Mouse (Mus musculus) gastrocnemius, postnatal 10 days (tissue): ENCODE measurements around the gene Ppef2. TPM values are rescaled to one million over a fixed set of nuclear protein-coding genes. Genes with fewer than 3 reads are reported as not detected.

Experiments used
- DNase-seq: peaks from one replicate; pipeline ENCODE4 v3.0.0; 2021; ENCODE audit warnings: mixed read lengths
- long read RNA-seq, 2 experiments: library from polyadenylated mRNA; stranded (forward); transcript quantifications; one replicate each; pipeline ENCODE4 v2.0.0; 2021
- total RNA-seq, 2 experiments: library from RNA; stranded (reverse); gene quantifications; 2 replicates each; pipeline ENCODE4 v1.2.3; 2021

Gene Ppef2
- total RNA-seq: not detected
- long read RNA-seq, experiment 1: 0 reads
- long read RNA-seq, experiment 2: 0 reads

DNA sequence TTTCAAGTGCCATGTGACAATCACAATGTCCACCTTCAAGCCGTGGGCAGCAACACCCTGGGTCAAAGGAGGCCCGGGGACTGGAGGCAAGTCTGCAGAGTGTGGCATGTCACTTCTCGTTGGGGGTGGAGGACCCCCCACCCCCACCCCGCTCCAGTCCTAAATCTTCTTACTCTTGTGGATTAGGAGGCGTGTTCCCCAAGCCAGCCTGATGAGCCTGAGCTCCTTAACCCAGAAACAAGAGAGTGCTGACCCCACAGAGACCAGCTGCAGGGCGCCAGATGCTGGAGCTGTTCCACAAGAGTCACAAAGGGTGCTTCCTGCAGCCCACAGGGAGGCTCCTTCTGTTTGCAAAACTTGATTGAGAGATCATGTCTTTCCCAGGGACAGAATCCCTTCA lies at the start of gene Ppef2:
Ppef2 (minus strand) TSS at position 61 of the 400 bp plus-strand sequence.
- no peak for DNase-seq

DNA sequence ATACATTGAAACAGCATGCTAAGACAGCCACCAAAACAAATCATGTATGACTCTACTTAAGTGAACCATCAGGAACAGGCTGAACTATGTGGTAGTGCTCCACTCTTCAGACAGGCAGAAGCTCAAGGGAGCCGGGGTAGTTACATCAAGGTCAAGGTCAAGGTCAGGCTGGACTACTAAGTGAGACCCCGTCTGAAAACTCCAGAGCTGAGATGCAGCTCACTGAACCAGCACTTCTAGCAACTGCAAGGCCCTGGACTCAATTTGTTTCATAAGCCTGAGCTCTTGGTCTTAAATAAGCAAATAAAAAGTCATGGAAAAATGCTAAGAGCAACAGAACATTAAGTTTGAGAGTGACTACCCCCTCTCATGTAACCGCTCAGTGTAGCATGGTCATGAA lies 48.2 kb upstream of the Ppef2 start:
- DNase-seq: no peak

DNA sequence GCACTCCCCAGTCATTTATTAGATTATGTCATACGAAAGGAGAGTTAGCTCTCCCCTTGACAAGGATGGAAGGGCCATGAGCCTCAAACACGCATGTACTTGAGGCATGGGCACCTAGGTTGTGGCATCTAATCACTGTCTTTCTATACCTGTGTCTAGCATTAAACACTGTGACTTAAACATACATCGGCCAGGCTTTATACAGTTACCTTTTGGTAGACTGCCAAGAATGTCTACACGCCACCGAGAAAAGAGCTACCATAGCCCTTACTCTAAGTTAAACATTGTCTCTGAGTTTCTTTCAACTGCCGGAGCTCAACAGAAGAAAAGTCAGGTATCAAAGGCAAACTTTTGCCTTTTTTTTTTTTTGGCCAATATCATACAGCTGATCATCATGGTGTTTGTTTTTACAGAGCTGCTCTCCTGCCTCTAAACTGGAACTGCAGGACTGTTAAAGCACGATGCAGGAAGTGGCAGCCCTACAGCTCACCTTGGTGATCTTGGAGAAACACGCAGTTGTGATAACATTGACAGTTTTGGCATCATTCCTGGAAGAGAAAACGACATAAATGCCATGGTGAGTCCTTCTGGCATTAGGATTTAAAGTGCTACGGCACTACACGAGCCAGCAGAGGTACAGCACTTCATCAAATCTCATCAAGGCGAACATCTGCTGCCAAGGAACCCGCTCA lies 46.2 kb upstream of the Ppef2 start:
- no peak for DNase-seq

GRCm38 (mm10) chr5:92294525-92294924 lies 38.4 kb upstream of the Ppef2 start:
- DNase-seq: no peak

- DNase-seq: no peak
These were observed 35.8 kb upstream of the Ppef2 start for GRCm38 (mm10) chr5:92291652-92292414.

DNA sequence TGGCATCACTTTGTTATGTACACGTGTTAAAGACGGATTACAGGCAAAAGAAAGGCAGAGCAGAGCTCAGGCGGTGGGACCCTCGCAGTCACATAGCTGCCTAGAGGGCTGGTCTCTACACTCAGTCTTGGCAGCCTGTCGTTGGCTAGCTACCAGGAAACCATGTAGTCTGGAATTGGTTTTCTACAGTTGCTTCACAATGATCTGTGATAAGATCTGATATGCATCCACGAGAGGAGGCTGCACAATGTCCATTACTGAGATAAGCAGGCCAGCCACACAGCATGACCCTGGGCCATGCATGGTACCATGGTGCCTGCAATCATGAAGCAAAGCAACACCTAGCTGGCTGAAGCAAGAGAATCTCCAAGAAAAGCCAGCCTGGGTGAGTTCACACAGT lies 31.8 kb upstream of the Ppef2 start:
- no peak for DNase-seq

DNA sequence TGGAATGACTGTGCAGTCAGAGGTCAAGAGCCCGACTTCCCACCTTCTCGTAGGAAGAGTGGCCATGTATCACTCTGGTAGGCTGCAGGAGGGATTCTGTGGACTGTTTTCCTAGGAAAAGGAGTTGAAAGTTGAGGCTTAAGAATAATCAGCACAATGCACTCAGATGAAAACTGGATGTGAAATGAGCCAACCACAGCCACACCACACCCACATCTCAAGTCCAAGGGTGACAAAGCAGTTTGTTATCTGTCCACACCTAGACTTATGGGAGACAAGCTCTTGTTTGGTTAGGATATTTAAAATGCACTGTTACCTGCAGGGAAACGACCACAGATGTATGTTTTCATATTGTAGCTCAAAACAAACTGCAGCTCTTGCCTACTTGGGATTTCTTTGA lies 27.0 kb upstream of the Ppef2 start:
- DNase-seq: no peak

GRCm38 (mm10) chr5:92282571-92282970 lies 26.5 kb upstream of the Ppef2 start:
- peak; percentile 47 for DNase-seq

DNA sequence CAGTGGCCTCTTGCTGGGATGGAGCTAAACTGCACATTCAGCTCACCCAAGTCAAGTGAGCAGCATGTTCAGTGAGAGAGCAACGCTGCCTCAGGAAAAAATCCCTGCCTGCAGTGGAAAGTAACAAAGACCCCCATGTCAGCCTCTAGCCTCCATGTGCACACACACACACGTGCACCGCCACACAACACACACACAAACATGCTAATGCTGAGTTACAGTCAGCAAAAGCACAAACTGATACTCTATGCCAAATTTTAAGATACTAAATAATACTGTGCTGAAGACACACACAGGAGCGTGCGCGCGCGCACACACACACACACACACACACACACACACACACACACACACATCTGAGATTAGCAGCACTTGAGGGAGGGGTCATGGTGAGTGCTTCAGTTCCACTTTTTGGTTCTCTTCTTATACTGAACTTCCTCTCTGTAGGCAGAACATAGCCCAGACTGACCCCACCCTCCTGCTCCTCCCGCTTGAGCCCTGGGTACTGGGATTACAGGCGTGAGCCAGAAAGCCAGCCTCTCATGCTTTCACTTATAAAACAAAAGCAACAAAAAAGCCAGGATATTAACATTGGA lies 23.0 kb upstream of the Ppef2 start:
- DNase-seq: no peak

DNA sequence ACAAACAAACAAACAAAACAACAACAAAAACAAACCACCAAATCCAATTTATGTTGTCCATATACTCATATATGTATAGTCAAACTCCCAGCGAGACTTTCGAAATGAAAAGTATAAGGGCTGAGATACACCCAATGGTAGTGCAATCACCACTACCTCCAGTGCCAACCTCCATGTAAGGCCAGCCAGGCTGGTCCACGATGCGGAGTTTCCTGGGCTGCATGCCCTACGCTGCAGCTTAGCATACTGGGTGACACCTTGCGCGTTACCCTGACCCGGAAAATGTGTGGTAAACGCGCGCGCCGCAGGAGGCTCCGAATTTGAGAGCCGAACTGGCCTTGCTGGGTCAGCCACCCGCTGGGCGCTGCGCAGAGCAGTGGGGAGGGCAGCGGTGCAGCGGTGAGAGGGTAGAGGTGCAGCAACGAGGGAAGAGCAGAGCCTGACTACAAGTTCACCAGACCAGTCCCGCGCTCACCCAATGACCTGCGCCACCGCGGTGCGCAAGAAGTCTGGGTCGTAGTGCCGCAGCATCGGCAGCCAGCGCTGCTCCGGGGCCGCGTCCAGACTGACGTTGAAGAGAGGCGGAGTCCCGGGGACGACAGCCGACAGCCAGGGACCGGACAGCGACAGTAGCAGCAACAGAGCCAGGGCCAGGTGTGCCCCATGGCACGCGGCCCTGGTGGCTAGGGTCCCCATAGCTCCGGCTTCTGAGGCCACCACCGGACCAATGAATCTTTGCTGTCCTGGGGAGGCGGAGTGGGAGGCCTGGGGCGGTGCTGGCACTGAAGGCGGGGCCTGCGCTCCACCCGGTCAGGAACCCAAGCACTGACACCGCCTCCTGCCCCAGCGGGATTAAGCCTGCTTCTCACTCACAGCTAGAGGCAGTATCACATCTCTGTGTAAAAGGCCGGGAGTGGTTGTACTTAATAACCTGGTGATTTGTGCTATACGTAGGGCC lies 21.6 kb upstream of the Ppef2 start, which contains the start of gene Naaa:
Naaa (minus strand) TSS at position 734 of the 958 bp plus-strand sequence.
- DNase-seq: peak; percentile 82

DNA sequence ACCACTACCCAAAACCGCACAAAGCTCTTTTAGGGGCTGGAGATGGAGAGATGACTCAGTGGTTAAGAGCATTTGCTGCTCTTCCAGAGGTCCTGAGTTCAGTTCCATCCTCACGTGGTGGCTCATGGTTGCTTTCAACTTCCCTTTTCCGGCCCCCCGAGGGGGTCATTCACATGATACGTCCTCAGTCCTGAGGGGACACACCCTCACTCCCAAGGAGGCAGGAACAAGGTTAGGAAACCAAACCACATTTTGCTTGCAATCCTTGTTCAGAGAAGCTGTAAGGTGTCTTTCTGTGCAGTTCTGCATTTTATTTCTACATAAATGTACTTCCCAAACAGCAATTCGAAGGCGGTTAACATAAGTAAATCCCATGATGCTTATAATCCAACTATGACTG lies 14.4 kb upstream of the Ppef2 start:
- no peak for DNase-seq

- peak; percentile 49 for DNase-seq
These were observed 7.8 kb upstream of the Ppef2 start for GRCm38 (mm10) chr5:92263761-92264359.

DNA sequence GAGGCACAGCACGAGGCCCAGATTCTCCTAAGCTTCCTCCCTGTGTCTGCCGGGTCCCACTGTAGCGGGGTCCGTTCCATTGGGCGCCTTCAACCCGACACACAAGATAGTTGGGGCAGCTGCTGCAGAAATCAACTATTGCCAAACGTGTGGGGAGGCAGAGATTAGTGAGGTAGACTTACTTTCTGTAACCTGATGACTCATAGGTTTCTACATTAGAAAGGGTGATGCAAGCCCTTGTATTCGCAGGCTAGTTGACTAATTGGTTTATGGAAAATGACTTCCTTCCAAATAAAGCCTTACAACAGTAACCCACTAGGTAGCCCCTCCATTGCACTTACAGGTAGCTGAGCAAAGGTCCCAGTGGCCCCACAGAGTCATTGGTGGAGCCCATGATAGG lies 6.6 kb upstream of the Ppef2 start:
- no peak for DNase-seq

DNA sequence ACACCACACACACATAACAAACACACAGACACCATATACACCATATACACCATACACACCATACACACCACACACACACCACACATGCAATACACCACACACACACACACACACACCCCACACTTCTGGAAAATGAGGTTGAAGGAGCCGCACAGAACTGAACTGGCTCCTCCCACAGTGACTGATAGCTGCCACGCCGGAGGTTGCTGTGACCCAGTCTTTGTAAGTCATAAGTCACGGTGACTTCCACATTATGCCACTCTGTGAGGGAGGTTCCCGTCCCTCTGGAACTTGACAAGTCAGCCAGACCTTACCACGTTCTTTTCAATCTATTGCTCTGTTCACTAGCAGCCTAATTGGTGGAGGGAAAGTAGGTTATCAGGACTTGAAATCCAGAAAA lies 1.6 kb downstream of the Ppef2 start:
- no peak for DNase-seq

- no peak for DNase-seq
These were observed 3.2 kb downstream of the Ppef2 start for GRCm38 (mm10) chr5:92252797-92253343.

DNA sequence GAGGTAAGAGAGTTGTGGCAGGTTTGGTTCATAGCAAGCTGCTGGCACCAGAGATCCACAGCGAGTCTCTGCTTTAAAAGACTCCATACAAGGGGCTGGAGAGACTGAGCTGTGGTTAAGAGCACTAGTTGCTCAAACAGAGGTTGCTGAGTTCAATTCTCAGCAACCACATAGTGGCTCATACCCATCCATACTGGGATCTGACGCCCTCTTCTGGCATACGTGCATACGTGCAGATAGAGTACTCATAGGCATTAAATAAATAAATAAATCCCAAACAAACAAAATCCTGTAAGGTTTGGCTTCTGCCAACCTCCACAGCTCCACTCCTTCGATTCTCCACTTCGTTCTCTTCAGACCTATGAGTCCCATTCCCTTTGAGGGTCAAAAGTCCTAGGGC lies 4.0 kb downstream of the Ppef2 start:
- DNase-seq: no peak

DNA sequence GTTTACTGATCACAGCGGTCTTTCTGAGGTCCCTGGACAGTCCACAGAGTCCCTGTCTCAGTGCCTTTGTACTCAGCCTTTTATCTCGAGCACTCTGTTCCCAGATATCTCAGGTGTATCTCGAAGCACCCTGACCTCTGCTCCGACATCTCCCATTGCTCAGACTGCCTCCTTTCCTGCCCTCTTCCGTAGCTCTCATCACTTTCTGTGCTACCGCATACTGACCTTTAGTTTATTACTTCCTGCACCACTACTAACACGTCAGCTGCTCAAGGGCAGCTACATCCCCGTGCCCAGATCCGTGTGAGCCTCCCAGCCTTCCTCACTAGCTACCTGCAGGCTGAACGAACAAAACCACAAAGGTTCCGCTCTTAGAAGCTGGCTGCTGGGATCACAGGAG lies 7.5 kb downstream of the Ppef2 start:
- DNase-seq: no peak

- no peak for DNase-seq
These were observed 10.6 kb downstream of the Ppef2 start for GRCm38 (mm10) chr5:92245483-92245882.

DNA sequence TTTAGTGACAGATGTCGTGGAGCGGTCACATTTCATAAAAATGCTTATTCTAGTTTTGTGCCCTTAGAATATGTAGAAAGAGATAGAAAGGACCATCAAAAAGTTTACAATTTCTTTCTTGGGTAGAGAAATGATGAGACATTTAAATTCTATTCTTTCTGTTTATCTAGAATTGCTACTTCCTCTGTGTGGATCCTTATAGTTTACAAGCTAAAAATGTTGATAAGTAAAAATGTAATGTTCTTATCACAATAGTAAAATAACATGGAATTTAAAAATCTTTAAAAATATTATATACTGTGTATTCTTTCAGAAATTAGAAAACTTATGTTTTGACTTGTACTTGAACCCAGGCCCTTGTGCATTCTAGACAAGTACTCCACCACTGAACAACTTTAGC lies 11.2 kb downstream of the Ppef2 start:
- DNase-seq: no peak

- no peak for DNase-seq
These were observed 15.3 kb downstream of the Ppef2 start for GRCm38 (mm10) chr5:92240769-92241168.
